Mouse (Mus musculus): Measurements from ENCODE around the gene Cd207.

GRCm38 (mm10) chr6:83646715-83647114 lies 30.9 kb downstream of the Cd207 start:
- TF ChIP-seq CTCF (IDR thresholded peaks at IDR 0.05; ENCODE audit: low read depth) (no peak), EP300 (IDR thresholded peaks at IDR 0.05; ENCODE audit: low read depth) (no peak)

All from liver, postnatal 0 days (tissue).